Mouse (Mus musculus): Measurements from ENCODE around the gene Map4k4.

Gene Map4k4

DNA sequence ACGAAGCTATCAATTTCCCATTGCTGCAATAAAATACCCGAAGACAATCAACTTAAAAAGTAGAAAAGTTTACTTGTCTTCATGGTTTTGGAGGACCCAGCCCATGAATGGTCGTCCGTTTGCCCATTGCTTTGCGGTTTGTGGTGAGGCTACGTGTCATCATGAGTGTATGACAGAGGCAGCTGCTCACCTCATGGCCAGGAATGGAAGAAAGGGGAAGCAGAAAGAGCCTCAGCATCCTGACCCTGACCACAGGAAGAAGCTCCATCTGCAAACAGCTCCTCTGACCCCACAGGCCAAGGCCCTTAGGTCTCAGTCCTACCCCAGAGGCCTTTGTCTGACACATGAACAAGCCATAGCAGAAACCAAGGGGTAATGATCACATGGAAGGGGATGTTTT lies 150.4 kb downstream of the Map4k4 start:
- DNase-seq = no peak

DNA sequence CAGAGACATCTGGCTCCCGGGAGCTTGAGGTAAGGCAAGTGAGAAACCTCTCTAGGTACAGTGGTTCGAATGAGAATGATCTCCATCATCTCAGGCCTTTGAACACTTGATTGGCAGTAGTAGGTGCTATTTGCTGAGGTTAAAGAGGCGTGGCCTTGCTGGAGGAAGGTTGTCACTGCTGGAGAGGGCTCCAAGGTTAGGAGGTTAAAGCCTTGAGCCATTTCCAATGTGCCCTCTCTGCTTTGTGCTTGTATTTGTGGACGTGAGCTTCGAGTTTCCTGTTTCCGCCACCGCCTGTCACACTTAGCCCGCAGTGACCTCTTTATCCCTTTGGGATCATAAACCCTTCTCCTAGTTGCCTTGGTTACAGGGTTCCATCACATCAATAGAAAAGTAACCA lies 151.4 kb downstream of the Map4k4 start:
- no peak for DNase-seq

DNA sequence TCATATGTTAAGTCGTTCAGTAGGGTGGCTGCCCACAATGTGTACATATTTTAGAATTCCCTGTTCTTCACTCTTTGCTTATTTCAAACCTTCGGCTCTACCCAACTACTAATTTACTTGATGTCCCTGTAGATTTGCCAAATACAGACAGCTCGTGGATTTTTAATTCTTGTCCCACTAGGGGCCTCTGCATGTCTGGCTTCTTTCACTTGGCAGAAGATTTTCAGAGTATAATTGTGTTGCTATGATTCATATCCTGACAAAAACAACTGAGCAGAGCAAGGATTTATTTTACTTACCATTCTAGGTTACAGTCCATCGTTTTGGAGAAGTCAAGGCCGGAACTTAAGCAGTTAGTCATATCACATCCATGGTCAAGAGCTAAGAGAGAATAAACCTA lies 152.4 kb downstream of the Map4k4 start:
- DNase-seq = no peak

DNA sequence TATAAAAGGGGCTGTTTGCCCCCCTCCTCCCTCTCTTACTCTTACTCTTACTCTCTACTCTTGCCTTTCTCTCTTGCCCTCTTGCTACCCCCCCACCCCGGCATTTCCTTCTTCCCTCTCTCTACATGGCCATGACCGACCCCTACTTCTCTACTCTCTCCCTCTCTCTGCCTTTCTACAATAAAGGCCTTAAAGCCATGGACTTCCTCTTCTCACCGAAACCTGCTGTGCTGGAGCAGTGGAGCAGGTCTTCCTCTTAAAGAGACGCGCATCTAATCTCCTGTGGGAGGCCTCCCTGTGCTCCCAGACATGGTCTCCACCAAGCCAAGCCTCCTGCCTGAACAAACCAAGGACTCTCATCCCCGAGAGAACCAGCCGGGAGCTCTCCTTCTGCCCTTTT lies 154.3 kb downstream of the Map4k4 start:
- DNase-seq = no peak

DNA sequence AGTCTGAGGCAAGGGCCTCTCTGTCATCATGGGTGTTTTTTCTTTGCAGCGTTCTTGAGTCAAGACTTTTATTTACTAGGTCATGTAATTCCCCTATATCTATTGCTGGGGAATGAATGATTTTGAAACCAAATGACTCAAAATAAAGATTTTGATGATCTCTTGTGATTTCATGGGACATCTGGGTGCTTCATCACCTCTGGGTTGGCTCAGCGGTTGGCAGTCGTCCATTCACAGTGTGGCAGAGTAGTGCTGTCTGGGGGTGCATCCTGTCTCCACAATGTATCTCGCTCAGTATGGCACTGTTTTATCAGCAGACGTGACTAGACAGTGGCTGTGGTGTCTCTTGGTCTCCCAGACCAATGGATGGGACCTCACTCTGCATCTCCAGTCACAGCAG lies 155.2 kb downstream of the Map4k4 start:
- DNase-seq = no peak

DNA sequence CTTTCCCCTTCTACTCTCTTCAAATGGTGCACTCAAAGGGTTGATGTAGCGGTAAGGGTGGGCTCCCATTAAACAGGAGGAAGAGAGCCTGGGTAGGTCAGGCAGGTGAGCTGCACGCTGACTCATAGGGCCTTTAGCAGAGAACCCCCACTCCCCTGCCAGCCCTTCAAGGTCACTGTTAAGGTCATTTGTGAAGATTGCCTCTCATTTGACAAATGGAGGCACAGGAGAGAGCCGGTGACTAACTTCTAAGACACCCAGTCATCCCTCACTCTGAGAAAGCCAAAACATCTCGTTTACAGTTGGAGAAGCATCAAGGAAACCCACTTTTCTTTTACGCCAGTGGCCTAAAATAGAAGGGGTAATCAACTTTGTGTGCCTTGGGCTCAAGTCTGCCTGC lies 156.6 kb downstream of the Map4k4 start:
- DNase-seq = no peak

DNA sequence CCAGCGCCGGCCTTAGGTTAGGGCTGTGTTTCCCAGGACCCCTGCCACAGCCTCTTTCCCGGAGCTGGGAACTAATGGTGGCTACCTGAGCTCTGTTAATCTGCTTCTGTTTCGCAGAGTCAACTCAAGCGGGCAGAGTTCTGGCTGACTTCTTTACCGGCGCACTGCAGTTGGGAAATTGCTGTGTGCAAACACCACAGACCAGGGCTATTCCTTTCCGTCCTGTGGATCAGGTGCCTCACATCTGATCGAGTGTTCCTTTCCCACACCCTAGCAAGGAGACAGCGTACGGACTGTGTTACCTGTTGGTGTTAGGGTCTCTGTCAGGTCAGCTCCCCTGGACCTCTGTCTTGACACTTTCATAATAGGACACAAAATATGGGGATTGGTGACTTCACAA lies 157.3 kb downstream of the Map4k4 start:
- DNase-seq = no peak

DNA sequence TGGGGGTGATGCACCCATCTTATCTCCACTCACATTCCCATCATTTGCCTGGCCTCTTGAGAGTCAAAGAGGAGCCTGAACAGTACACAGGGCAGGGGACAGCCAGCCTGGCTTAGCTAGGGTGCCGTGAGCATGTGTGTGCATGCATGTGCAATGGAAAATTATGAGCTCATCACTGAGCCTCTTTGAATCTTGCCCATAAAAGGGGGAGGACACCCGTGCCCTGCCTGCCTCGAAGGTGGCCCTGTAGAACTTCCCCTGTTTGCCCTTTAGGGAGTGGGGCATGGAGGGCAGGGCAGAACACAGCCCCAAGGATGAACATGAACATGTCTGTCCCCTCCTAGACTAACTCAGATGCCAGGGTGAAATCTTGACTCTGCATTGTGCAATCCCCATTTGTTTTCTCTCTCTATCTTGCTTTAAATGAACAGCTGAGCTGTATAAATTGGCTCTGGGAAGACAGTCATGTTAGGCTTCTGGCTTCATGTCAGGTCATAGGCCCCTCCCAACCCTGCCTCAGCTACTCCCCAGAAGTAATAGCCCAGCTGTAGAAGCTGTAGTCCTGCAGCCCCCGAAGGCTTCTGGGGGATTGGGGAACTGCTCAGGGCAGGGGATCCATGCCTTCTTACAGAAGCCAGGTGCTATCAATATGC lies 158.5 kb downstream of the Map4k4 start:
- DNase-seq = no peak

DNA sequence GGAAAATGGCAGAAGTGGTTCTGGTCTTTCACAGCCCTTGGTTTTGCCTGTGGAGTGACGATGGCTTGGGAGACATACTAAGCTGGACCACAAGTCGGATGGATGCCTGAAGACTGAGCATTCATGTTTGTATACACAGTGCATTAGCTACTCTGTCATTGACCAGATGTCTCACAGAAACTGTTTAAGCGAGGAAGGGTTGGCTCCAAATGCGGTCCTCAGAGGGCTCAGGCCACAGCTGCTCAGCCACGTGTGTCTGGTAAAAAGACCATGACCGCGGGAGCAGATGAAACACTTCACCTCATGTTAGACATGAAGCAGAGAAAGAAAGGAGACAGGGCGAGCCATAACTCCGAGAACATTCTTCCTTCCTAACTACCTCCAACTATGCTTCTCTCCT lies 160.6 kb downstream of the Map4k4 start:
- no peak for DNase-seq

DNA sequence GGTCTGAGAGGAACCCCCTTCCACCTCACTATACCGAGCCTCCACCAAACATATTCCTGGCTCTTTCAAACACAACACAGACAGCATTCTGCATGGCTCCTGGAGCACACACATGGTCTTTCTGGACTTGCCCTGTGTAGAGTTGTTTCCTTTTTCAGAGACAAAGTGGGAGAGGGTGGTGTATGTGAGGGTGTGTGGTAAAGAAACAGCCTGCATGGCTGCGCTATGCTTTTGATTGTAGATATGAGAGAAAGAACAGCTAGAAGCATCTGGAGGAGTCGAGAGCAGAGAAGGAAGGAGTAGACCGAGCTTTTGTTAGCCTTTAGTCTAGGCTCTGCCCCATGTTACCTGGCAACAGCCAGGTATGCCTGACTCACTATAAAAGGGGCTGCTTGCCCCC lies 162.7 kb downstream of the Map4k4 start:
- no peak for DNase-seq

DNA sequence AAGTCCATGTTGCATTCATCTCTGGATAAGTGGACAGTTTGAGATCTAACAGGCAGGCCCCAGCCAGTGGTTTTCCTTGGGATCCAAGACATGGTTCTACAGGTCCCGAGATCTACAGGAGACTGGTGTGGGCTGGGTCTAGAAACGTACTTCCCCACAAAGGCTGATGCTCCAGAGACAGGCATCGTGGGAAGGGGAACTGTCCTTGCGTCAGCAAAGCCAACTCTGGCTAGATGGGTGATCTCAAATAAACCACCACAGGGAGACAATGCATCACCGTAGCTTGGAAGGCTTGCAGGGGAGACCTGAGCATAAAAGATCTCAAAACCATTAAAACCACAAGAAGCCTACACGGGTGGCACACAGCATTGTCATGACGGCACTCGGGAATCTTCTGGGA lies 163.8 kb downstream of the Map4k4 start:
- DNase-seq = no peak

DNA sequence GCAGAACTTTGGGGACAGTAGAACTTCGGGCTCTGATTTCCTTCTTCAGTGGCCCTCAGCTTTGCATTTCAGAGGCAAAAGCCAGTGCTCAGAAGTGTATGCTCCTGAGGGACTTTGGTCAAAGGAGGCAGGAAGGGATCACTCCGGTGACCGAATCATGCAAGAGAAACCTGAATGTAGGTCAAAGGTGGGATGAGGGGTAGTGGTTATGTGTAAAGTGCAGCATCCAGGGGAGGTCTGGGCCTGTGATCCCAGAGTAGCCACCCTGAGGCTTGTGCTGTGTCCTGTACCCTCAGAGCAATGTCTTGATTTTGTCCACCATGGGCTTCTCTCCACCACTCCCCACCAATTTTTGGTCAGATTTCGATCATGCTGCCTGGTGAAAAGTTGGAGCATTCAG lies 171.8 kb downstream of the Map4k4 start:
- no peak for DNase-seq

DNA sequence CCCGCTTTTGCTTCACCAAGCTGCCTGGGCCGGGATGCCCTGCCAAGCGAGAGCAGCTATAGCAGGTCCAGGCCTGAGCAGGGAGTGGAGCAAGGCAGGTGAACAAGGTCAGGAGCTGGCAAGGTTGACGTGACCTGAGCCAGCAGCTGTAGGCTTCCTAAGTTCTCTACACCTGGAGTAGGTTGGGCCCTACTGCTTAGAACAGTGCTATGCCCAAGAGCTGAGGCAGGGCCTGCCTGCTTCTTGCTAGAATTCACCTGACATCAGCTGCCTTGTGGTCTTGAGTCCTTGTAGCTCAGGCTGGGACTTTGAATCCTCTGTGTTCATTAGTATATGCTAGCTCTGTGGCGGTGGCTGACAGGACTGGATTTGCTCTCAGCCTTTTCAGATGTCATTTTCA lies 173.1 kb downstream of the Map4k4 start, which contains the start of gene Il1r2:
Il1r2 (plus strand) TSS at position 301 of the 400 bp plus-strand sequence.
- DNase-seq = no peak

Measured in cerebellum, adult 18-20 months (tissue).